Mouse (Mus musculus) G1E (cell line): ENCODE results near the gene Zdhhc22. TPM values are rescaled to one million over a fixed set of nuclear protein-coding genes. Genes with fewer than 3 reads are reported as not detected.

Experiments
- ATAC-seq: 2 replicates; pipeline ENCODE4 v1.8.0; 2016; ENCODE audit warnings: mild to moderate bottlenecking; ENCODE audit not compliant: insufficient number of reproducible peaks, poor library complexity, low FRiP score, severe bottlenecking; ENCODE audit errors: extremely low read depth
- DNase-seq: peaks from one replicate; pipeline ENCODE4 v3.0.0; 2012; ENCODE audit warnings: low spot score
- H3K27me3 ChIP-seq: 2 replicates; pipeline ENCODE4 v1.6.1; 2012; ENCODE audit warnings: mild to moderate bottlenecking, low read length, inconsistent platforms; ENCODE audit not compliant: insufficient read depth
- H3K36me3 ChIP-seq: replicated peaks from 2 replicates; pipeline ENCODE3; 2012; ENCODE audit warnings: mild to moderate bottlenecking, inconsistent platforms
- H3K4me1 ChIP-seq: 2 replicates; pipeline ENCODE4 v1.6.1; 2012; ENCODE audit warnings: low read depth, low read length, inconsistent platforms, mixed read lengths; ENCODE audit not compliant: insufficient read depth
- H3K4me3 ChIP-seq: 2 replicates; pipeline ENCODE4 v1.5.1; 2012; ENCODE audit warnings: low read depth, mild to moderate bottlenecking, inconsistent platforms, low read length, moderate library complexity, mixed read lengths
- H3K9me3 ChIP-seq: replicated peaks from 2 replicates; pipeline ENCODE4 v1.6.1; 2012; ENCODE audit warnings: inconsistent platforms
- CTCF ChIP-seq: IDR thresholded peaks from 2 replicates; pipeline ENCODE4 v1.5.1; 2012; ENCODE audit warnings: low read depth, low read length, inconsistent platforms, mixed read lengths
- GATA1 ChIP-seq: IDR thresholded peaks from 2 replicates; pipeline ENCODE4 v1.6.1; 2012; ENCODE audit warnings: borderline replicate concordance, low read length, inconsistent platforms, mixed read lengths
- GATA2 ChIP-seq: IDR thresholded peaks from 2 replicates; pipeline ENCODE4 v1.6.1; 2012; ENCODE audit warnings: low read depth, low read length, inconsistent platforms, borderline replicate concordance
- POLR2AphosphoS5 ChIP-seq: IDR thresholded peaks from 2 replicates; pipeline ENCODE4 v1.6.1; 2012; ENCODE audit warnings: low read depth, low read length, inconsistent platforms; ENCODE audit not compliant: insufficient replicate concordance
- TAL1 ChIP-seq: conservative IDR thresholded peaks from 2 replicates; pipeline ENCODE4 v1.6.1; 2012; ENCODE audit warnings: low read depth, low read length, inconsistent platforms, mixed read lengths
- polyA plus RNA-seq: library from polyadenylated mRNA; stranded (reverse); fragments of >175 nt; gene quantifications from 2 replicates; pipeline ENCODE4 v1.2.3, GENCODE M21; 2012
- total RNA-seq, 2 experiments: library from RNA; stranded (forward) in 1 of 2; stranded (reverse) in 1 of 2; fragments of 200-1000 nt in 1 of 2; fragments of >200 nt in 1 of 2; fragmentation: Nextera tagmentation in 1 of 2; gene quantifications; 2 replicates each; pipeline ENCODE4 v1.2.3; 2014 to 2017

Gene Zdhhc22
- total and polyA plus RNA-seq, 3 experiments: 0.11 TPM; not detected in 2

DNA sequence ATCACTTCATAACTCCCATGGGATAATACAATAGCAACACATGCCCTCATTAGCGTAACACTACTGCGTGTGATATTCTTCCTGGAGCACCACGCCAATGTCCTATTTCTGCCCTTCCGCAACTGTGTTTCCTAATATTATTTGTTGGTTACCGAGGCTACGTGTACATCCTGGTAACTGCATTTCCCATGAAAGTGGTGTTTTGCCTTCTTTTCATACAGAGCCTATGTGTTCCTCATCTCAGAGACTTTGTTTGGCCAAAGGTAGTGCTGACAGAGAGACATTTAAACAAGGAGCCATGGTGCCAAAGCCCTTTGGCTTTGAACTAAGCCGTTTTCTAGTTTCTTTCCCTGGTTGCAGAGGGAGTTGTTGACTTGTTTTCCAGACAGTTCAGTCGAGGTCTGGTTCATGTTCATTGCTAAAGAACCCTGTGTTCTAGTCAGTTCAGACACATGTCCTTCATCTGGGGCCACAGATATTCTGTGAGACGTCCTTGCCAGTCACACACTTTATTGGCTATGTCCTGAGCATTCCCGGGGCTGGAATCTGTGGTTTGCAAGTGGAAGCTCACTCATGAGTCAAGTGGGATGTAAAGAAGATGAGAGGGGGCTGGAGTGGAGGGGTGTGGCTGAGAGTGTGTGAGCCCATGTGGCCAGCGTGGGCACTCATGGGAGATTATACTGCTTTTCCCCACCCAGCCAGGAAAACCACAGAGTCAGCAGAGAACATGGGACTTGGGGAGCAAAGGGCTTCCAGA, 53.5 kb downstream of the Zdhhc22 start:
- Histone ChIP-seq H3K27me3 (peaks cover 65% of the 10 kb centered on the region), H3K36me3 (no peaks in the 10 kb centered on the region), H3K9me3 (no peaks in the 10 kb centered on the region), H3K4me1 (0 out of 2 replicates have a peak, but pooled peaks cover 4% of the 10 kb centered on the region), H3K4me3 (no peak overlapping the region)
- DNase-seq (no peak), ATAC-seq (no peak)
- no peak for TF ChIP-seq CTCF
- no peak for TF ChIP-seq POLR2AphosphoS5
- no peak for TF ChIP-seq GATA1
- TF ChIP-seq TAL1: no peak
- TF ChIP-seq GATA2: no peak

DNA sequence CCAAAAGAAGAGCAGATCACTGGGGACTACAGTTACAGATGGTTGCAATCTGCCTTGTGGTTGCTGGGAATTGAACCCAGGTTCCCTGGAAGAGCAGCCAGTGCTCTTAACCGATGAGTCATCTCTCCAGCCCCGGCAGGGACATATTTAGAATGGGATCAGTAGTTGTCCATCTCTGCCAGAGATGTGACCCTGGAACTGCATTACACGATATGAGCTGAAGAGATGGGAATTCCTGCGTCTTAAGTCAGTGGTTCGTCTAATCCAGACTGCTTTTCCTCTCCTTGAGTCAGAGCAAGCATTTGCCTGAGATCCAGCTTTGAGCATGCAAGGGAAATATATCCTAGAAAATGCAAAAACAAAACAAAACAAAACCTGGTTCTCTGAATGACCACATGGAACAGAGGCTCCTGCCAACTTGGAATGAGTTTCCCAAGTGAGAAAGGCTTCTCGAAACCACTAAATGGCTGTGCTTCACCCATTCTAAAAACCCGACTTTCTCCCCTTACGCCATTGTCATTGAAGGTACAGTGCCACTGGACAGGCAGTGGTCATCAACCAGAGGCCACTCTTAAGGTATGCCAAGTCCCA, 54.4 kb downstream of the Zdhhc22 start:
- no peak for ATAC-seq
- Histone ChIP-seq H3K4me3 (no peak overlapping the region), H3K36me3 (no peaks in the 10 kb centered on the region), H3K4me1 (no peaks in the 10 kb centered on the region), H3K9me3 (no peaks in the 10 kb centered on the region), H3K27me3 (peaks cover 65% of the 10 kb centered on the region)
- no peak for DNase-seq
- TF ChIP-seq POLR2AphosphoS5: no peak
- TF ChIP-seq GATA1: no peak
- no peak for TF ChIP-seq CTCF
- TF ChIP-seq TAL1: no peak
- TF ChIP-seq GATA2: no peak

DNA sequence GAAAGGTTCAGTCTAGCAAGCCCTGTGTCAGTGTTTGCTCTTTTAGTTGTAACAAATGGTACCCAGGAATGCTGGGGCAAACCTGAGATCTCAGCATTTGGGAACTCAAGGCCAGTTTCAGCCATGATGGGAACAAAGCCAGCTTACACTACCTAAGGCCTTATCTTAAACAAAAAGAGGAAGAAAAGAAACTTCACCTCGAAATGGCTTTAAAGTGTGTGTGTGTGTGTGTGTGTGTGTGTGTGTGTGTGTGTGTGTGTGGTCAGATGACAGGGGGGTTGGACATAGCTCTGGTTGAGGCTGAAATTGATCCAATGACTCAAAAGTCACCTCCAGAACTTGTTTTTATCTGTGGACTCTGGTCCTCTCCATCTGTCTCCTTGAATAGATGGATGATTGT, 55.5 kb downstream of the Zdhhc22 start:
- ATAC-seq (no peak), DNase-seq (no peak)
- peaks cover 69% of the 10 kb centered on the region for H3K27me3 ChIP-seq
- H3K36me3 ChIP-seq: no peaks in the 10 kb centered on the region
- no peaks in the 10 kb centered on the region for H3K9me3 ChIP-seq
- H3K4me3 ChIP-seq: no peak overlapping the region
- H3K4me1 ChIP-seq: no peaks in the 10 kb centered on the region
- no peak for TF ChIP-seq GATA2
- TF ChIP-seq POLR2AphosphoS5: no peak
- TF ChIP-seq CTCF: no peak
- TF ChIP-seq GATA1: no peak
- no peak for TF ChIP-seq TAL1

DNA sequence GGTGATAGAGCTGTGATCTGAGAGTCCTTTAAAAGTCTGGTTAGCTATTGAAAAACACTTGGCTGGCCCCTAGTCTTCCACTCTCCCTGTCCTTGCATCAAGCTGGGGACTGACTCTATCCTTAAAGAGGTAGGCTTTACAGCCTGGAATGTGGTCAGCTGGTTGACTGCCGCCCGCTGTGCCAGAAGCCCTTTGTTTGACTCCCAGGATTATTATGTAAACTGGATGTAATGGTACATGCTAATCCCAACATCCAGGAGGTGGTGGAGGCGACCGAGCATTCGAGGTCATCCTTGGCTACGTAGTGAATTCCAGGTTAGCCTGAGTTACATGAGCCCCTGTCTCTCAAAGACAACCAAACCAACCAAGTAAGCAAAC, 57.7 kb downstream of the Zdhhc22 start:
- H3K4me3 ChIP-seq: no peak overlapping the region
- H3K9me3 ChIP-seq: peaks cover 10% of the 10 kb centered on the region
- ATAC-seq (no peak), DNase-seq (no peak)
- H3K4me1 ChIP-seq: no peaks in the 10 kb centered on the region
- H3K36me3 ChIP-seq: no peaks in the 10 kb centered on the region
- peaks cover 56% of the 10 kb centered on the region for H3K27me3 ChIP-seq
- TF ChIP-seq POLR2AphosphoS5 (no peak), CTCF (no peak), GATA1 (no peak), GATA2 (no peak), TAL1 (no peak)

DNA sequence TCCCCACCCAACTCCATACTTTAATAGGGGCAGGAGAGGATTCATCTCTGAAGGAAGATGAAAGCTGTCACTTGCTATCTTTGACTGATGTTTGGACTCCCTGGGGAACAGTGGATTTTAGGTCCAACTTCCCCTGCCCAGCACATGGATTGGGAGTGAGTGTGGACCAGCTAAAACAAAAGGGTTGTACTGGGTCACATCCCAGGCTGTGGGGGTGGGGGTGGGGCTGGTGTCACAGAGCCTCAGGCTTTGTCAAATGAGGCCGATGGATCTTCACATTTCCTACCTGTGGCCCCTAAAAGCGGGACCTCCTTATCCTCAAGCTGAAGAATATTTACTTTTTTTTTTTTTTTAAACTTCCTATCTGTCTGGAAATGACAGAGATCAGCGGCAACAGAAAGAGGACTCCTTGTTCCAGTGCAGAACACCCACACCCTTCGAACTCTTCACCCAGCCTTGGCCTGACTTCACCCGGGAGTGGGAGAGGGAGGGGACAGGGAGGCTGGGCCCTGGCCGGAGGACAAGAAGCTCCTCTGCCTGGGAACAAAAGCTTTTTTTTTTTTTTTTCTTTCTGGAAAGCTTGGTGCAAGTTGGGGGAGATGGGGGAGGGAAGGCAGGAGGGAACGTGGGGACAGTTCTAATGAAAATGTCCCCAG, 58.2 kb downstream of the Zdhhc22 start:
- Histone ChIP-seq H3K36me3 (no peaks in the 10 kb centered on the region), H3K9me3 (peaks cover 11% of the 10 kb centered on the region), H3K4me1 (no peaks in the 10 kb centered on the region), H3K27me3 (peaks cover 54% of the 10 kb centered on the region), H3K4me3 (no peak overlapping the region)
- ATAC-seq (no peak), DNase-seq (no peak)
- no peak for TF ChIP-seq CTCF
- no peak for TF ChIP-seq TAL1
- no peak for TF ChIP-seq POLR2AphosphoS5
- TF ChIP-seq GATA1: no peak
- no peak for TF ChIP-seq GATA2

DNA sequence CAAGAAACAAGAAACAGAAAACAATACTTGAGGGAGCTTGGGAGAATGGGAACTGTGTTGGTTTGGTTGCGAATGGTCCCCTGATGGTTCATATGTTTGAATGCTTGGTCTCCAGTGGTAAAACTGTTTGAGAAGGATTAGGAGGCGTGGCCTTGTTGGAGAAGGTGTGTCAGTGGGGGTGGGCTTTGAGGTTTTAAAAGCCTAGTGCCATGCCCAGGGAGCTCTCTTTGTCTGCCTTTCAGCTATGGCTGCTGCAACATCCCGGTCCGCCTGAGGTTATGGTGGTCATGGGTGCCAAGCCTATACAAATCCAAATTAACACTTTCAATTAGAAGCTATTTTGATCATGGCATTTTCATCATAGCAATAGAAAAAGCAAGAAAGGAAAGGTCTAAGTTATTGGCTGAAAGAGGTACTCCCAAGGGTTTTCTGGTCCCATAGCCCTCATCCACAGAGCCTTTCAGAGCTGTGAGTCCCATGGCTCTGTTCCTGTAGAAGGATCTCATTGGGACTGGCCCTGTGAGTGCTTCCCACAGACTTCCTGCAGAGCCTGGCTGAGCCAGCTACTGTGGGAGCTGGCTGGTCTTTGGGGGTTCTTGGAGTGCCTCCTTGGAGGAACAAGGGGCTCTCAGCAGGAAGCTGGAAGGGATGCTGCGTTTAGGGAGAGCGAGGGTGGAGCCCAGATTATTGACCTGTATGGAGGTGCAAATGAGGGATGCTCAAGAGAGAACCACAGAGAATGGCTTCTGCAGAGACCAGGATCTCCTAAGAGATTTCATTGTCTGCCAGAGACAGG, 59.1 kb downstream of the Zdhhc22 start:
- ATAC-seq (no peak), DNase-seq (no peak)
- H3K4me3 ChIP-seq: no peak overlapping the region
- no peaks in the 10 kb centered on the region for H3K4me1 ChIP-seq
- H3K27me3 ChIP-seq: peaks cover 47% of the 10 kb centered on the region
- H3K36me3 ChIP-seq: no peaks in the 10 kb centered on the region
- TF ChIP-seq GATA1 (no peak), POLR2AphosphoS5 (no peak), CTCF (no peak), GATA2 (no peak), TAL1 (no peak)
- H3K9me3 ChIP-seq: peaks cover 11% of the 10 kb centered on the region

Other genes starting within 250 kb of the Zdhhc22 start
- 8.4 and 10.0 TPM in 2 replicates for gene Irf2bpl, start 105.6 kb downstream of the Zdhhc22 start, total RNA-seq (2014; fragmentation: Nextera tagmentation)
- 8.5 and 11.0 TPM in 2 replicates for gene Irf2bpl, start 105.6 kb downstream of the Zdhhc22 start, total RNA-seq (2017)
- gene Irf2bpl, start 105.6 kb downstream of the Zdhhc22 start, polyA plus RNA-seq: 18.8 and 23.1 TPM in 2 replicates
- 89.5 and 104 TPM in 2 replicates for gene Cipc, start 43.4 kb downstream of the Zdhhc22 start, total RNA-seq (2014; fragmentation: Nextera tagmentation)
- gene Cipc, start 43.4 kb downstream of the Zdhhc22 start, total RNA-seq (2017): 70.0 and 75.9 TPM in 2 replicates
- 35.5 and 42.7 TPM in 2 replicates for gene Cipc, start 43.4 kb downstream of the Zdhhc22 start, polyA plus RNA-seq
- gene Tmem63c, start 30.9 kb upstream of the Zdhhc22 start, total RNA-seq (2014; fragmentation: Nextera tagmentation): not detected in 2 replicates
- gene Tmem63c, start 30.9 kb upstream of the Zdhhc22 start, total RNA-seq (2017): not detected in 2 replicates
- gene Tmem63c, start 30.9 kb upstream of the Zdhhc22 start, polyA plus RNA-seq: not detected in 2 replicates
- not detected in 2 replicates for gene Ngb, start 112.1 kb upstream of the Zdhhc22 start, total RNA-seq (2014; fragmentation: Nextera tagmentation)
- 0.23 and 0.49 TPM in 2 replicates for gene Ngb, start 112.1 kb upstream of the Zdhhc22 start, total RNA-seq (2017)
- gene Ngb, start 112.1 kb upstream of the Zdhhc22 start, polyA plus RNA-seq: not detected in 2 replicates
- gene Gstz1, start 156.7 kb upstream of the Zdhhc22 start, total RNA-seq (2014; fragmentation: Nextera tagmentation): 71.9 and 80.9 TPM in 2 replicates
- 51.5 and 54.2 TPM in 2 replicates for gene Gstz1, start 156.7 kb upstream of the Zdhhc22 start, total RNA-seq (2017)
- 6.6 and 7.2 TPM in 2 replicates for gene Gstz1, start 156.7 kb upstream of the Zdhhc22 start, polyA plus RNA-seq
- gene Pomt2, start 157.5 kb upstream of the Zdhhc22 start, total RNA-seq (2014; fragmentation: Nextera tagmentation): 12.7 and 14.0 TPM in 2 replicates
- gene Pomt2, start 157.5 kb upstream of the Zdhhc22 start, total RNA-seq (2017): 10.6 and 11.9 TPM in 2 replicates
- gene Pomt2, start 157.5 kb upstream of the Zdhhc22 start, polyA plus RNA-seq: 5.0 and 5.3 TPM in 2 replicates
- gene Samd15, start 209.3 kb upstream of the Zdhhc22 start, total RNA-seq (2014; fragmentation: Nextera tagmentation): 2.8 and 3.2 TPM in 2 replicates
- gene Samd15, start 209.3 kb upstream of the Zdhhc22 start, total RNA-seq (2017): 1.5 and 2.3 TPM in 2 replicates
- 0.21 TPM in 1 of 2 replicates, not detected in the other for gene Samd15, start 209.3 kb upstream of the Zdhhc22 start, polyA plus RNA-seq
- 21.6 and 21.8 TPM in 2 replicates for gene Tmed8, start 210.0 kb upstream of the Zdhhc22 start, total RNA-seq (2014; fragmentation: Nextera tagmentation)
- gene Tmed8, start 210.0 kb upstream of the Zdhhc22 start, total RNA-seq (2017): 30.8 and 32.5 TPM in 2 replicates
- 1.7 and 2.2 TPM in 2 replicates for gene Tmed8, start 210.0 kb upstream of the Zdhhc22 start, polyA plus RNA-seq
- gene Noxred1, start 248.3 kb upstream of the Zdhhc22 start, total RNA-seq (2014; fragmentation: Nextera tagmentation): 0.75 TPM in 1 of 2 replicates, not detected in the other
- 0.11 and 0.58 TPM in 2 replicates for gene Noxred1, start 248.3 kb upstream of the Zdhhc22 start, total RNA-seq (2017)
- not detected in 2 replicates for gene Noxred1, start 248.3 kb upstream of the Zdhhc22 start, polyA plus RNA-seq